16 mouse cellular contexts compared by ENCODE assay signal in the genomic region with DNA sequence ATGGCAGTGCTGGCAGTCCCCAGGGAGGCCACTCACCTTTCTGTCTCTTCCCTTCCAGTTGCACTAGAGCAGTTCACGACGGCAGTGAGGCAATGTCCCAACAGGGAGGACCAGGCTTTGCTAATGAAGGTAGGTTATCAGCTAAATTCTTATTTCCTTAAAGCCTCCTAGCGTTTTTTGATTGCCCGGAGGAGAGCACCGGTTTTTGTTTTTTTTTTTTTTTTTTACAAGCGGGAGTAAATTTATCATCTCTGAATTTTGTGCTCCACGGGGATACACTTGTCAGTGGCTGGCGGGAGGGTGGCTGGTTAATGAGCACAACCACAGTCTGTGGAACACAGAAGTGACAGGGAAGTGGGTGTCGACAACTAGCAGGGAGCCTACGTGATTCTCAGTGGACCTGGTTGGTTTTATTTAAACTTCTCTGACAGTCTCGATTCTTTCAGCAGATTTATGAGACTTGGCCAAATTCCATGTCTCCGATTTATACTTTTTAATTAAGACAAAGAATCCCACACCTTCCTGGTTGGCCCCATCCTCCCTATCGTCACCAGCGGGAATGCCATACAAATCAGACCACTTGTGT. TPM values are rescaled to one million over a fixed set of nuclear protein-coding genes. Genes with fewer than 3 reads are reported as not detected.
DNase-seq lines count a peak whose midpoint lies in the region; ATAC-seq lines count a peak whose summit lies in the region.
"Had no signal": no experiment of that assay in that cellular context is flagged by ENCODE, and none has a peak within 500 bp of the region (broad histone marks: within the 10 kb centered on the region; RNA-seq: fewer than 3 reads in every experiment).

No protein-coding gene starts in this region.

- 42% methylated on average over 14 of the region's 14 CpGs for WGBS in heart, embryonic 11.5 days (ENCODE audit: insufficient replicate concordance)
- WGBS in kidney, embryonic 15.5 days = 24% methylated on average over 14 of the region's 14 CpGs

- H3K36me3 ChIP-seq in heart, embryonic 11.5 days (ENCODE audit: control insufficient read depth, insufficient read depth, low read length) = no peaks in the 10 kb centered on the region
- no peaks in the 10 kb centered on the region for H3K36me3 ChIP-seq in kidney, embryonic 15.5 days
- H3K36me3 ChIP-seq: embryonic facial prominence, embryonic 13.5 days; liver, embryonic 13.5 days had no signal

- DNase-seq in heart, postnatal 14 days = no peak
- DNase-seq in kidney, postnatal 36 days = no peak
- peak; percentile 14 to 19 for DNase-seq in right cerebral cortex, postnatal 36 days (ENCODE audit: low spot score in 2 of 2)
- no peak for DNase-seq in right cerebral cortex, postnatal 25 days
- no peak for DNase-seq in cerebellum, postnatal 25 days
- DNase-seq: adrenal gland, adult 8-10 months; B cell, adult 2 months; cerebellum, adult 2 months; kidney, postnatal 14 days; left cerebral cortex, postnatal 4 days; liver, embryonic 13.5 days; thymus, postnatal 14 days had no signal

- no peak for ATAC-seq in heart, embryonic 11.5 days (replicated peaks; ENCODE audit: insufficient number of reproducible peaks, low FRiP score, low TSS enrichment)
- ATAC-seq in kidney, embryonic 15.5 days (replicated peaks; ENCODE audit: low FRiP score) = no peak
- ATAC-seq: lung, postnatal 0 days had no signal

- intact Hi-C loops in heart, postnatal 14 days (cut with DNase I) = no loop called here

- H3K27me3 ChIP-seq in heart, embryonic 11.5 days (ENCODE audit: control insufficient read depth, insufficient read depth, low read length) = no peaks in the 10 kb centered on the region
- peaks cover 9% of the 10 kb centered on the region; the same call in 1 of the 2 replicates for H3K27me3 ChIP-seq in kidney, embryonic 15.5 days
- H3K27me3 ChIP-seq: embryonic facial prominence, embryonic 13.5 days; liver, embryonic 13.5 days had no signal

- no peak overlapping the region for H3K27ac ChIP-seq in heart, embryonic 11.5 days (ENCODE audit: low read depth, low read length)
- H3K27ac ChIP-seq in kidney, embryonic 15.5 days = peak overlapping the region; percentile 57
- H3K27ac ChIP-seq: embryonic facial prominence, embryonic 13.5 days; liver, embryonic 13.5 days had no signal

- H3K4me1 ChIP-seq in heart, embryonic 11.5 days (ENCODE audit: control insufficient read depth, insufficient read depth, low read length) = peaks cover 13% of the 10 kb centered on the region
- peaks cover 34% of the 10 kb centered on the region for H3K4me1 ChIP-seq in kidney, embryonic 15.5 days
- H3K4me1 ChIP-seq: embryonic facial prominence, embryonic 13.5 days had no signal

- H3K4me3 ChIP-seq in heart, embryonic 11.5 days (ENCODE audit: low read depth, low read length) = no peak overlapping the region
- no peak overlapping the region for H3K4me3 ChIP-seq in kidney, embryonic 15.5 days (replicated peaks)
- H3K4me3 ChIP-seq: embryonic facial prominence, embryonic 13.5 days; liver, embryonic 13.5 days had no signal

- H3K9ac ChIP-seq in heart, embryonic 11.5 days (ENCODE audit: low read depth, low read length) = no peak overlapping the region
- no peak overlapping the region for H3K9ac ChIP-seq in kidney, embryonic 15.5 days
- H3K9ac ChIP-seq: embryonic facial prominence, embryonic 13.5 days; liver, embryonic 13.5 days had no signal

- H3K9me3 ChIP-seq in heart, embryonic 11.5 days (replicated peaks; ENCODE audit: control insufficient read depth, low read length) = no peaks in the 10 kb centered on the region
- no peaks in the 10 kb centered on the region for H3K9me3 ChIP-seq in kidney, embryonic 15.5 days (replicated peaks)
- H3K9me3 ChIP-seq: embryonic facial prominence, embryonic 13.5 days; liver, embryonic 13.5 days had no signal

- peak overlapping the region; percentile 16; the same call in 1 of the 2 replicates for H3K4me2 ChIP-seq in heart, embryonic 11.5 days
- 0 out of 2 replicates have a peak overlapping the region, but pooled peaks have one; percentile 5 for H3K4me2 ChIP-seq in kidney, embryonic 15.5 days
- H3K4me2 ChIP-seq: embryonic facial prominence, embryonic 13.5 days; liver, embryonic 13.5 days had no signal

RNA-seq across cellular contexts. Expression of a gene that starts 39.4 kb away (rescaled TPM):
- 11.3 and 15.2 TPM in 2 replicates for polyA plus RNA-seq in heart, embryonic 11.5 days (2014; fragmentation: Nextera tagmentation; extraction: Ambion mirVana)
- total RNA-seq in heart, postnatal 14 days (2021) = 10 to 100 TPM; 16.5 to 19.7 TPM
- polyA plus RNA-seq in kidney, embryonic 15.5 days (2015; fragmentation: Nextera tagmentation; extraction: Ambion mirVana) = 28.7 and 29.8 TPM in 2 replicates

Comparison
In these comparisons a context has a peak if more than half of its experiments do, and no peak if none do; other contexts are left out.
1. DNase-seq: peak in right cerebral cortex, postnatal 36 days (2 of 2); none in heart, postnatal 14 days (0 of 2), kidney, postnatal 36 days (0 of 2), right cerebral cortex, postnatal 25 days (single experiment) and cerebellum, postnatal 25 days (0 of 2).